Mouse (Mus musculus) retina, embryonic 14.5 days (tissue): Measurements from ENCODE around the gene Ptx3.

ENCODE experiments used
- DNase-seq: peaks from one replicate; pipeline ENCODE4 v3.0.0-alpha.2; 2015; ENCODE audit warnings: low spot score

Gene Ptx3

DNA sequence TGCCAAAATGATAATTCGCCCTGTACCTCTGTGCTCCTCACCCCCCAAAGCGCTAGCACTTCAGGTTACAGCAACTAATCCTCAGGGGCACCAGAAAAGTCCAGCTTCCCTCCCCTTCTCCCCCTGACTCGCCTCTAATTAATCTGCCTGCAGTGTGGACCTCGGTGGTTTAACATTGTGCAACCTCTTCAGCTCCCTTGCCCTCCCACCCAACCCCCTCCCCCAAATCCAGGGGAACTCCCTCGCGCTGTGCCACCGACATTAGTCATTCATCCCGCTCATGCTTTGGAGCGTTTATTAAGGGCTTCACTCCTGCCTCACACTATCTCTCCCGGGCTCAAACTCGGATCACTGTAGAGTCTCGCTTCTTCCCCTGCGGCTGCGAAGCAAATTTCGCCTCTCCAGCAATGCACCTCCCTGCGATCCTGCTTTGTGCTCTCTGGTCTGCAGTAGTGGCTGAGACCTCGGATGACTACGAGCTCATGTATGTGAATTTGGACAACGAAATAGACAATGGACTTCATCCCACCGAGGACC is at the start of gene Ptx3:
Gene Ptx3, plus strand, starts transcription at position 256 of the 537 bp plus-strand sequence.
- DNase-seq, result peak; percentile 51

DNA sequence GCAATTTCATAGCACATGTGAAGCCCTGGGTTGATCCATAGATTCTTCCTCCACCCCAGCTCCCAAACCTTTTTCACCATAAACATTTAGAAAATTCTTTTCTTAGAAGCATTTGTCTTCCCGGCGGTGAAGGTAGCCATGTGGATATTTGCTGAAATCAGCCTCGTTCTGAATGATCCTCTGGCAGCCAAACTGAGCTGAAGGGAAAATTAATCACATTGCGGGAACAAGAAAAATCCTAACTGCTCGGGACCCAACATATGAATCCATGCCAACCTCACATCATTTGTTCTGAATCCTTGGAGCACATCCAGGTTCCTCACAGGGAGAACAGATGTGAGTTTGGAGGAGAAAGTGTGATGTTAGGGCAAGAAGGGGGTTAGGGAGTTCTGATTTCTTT is 46.8 kb upstream of the Ptx3 start:
- DNase-seq, result no peak

DNA sequence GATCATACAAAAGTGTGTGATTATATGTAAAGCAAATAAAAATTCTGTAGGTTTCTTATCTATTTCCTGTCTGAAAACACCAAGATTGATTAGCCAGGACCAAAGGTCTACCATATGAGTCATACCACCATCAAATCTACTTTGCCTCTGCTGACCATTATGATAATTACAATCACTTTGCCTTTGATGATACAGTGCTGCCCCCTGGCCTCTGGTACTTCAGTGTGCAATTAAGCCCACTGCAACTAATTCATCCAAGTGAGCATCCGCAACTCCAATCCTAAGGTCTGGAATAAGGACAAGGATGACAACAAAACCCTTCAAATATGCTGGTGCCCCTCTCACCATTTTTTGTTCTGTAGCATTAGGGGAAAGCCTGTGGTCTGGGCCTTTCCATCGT is 40.1 kb upstream of the Ptx3 start:
- no peak for DNase-seq

DNA sequence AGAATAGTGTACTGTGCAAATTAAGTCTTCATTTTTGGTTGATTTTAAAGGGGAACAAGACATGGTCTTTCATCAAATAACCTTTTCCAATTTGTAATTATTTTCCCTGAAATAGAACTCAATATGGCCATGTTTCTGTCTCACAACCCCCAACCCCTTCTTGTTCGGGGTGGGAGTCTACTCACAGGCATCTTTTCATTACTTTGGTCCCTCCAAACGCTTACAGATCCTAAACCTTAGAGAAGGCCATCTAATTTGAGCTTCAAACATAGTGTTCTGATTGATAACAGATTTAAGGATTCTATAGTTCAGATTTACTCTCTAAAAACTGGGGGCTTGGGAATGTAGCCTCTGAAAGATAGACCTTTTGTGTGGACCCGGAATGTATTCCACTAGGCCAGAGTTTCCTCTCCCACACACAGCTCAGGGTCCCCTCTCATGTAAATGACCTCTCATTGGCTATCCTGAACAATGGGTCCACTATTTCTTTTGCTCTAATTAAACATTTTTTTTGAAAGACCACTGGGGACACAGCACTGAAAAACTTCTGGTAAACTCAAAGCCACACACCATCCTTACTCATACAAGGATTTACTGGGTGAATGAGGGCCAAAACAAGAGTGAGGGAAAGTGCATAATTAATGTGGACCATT is 25.7 kb upstream of the Ptx3 start:
- DNase-seq, result no peak

DNA sequence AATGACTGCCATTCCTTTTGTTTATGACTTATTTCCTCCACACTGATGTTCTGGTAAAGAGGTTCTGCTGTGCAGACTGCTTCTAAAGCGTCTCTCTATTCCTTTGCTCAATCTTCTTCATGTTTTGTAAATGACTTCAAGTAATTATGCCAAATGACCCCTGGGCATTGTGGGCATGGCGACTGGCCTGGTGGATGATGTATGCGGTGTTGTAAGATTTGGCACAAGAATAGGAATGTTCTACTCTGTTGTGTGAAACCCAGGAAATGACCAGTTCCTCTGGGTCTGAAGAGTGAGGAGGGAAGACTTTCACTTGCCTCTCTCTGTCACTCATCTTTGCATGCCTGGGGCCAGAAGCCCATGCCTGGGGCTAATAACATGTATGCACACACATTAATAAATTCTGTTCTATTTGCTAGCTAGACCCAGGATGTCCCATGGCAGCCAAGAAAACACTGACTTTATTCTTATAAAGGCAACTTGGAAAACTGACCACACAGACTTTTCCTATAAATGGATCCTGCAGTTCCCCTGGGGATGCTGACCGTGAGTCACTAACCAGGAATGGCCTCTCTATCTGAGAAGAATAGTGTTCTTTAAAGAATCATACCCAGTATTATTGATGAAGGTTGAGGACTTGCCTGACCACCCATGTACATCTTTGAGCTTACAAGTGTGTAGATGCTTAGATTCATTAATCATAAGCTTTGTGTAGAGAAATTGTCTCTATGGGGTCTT is 10.7 kb upstream of the Ptx3 start:
- DNase-seq, result no peak

DNA sequence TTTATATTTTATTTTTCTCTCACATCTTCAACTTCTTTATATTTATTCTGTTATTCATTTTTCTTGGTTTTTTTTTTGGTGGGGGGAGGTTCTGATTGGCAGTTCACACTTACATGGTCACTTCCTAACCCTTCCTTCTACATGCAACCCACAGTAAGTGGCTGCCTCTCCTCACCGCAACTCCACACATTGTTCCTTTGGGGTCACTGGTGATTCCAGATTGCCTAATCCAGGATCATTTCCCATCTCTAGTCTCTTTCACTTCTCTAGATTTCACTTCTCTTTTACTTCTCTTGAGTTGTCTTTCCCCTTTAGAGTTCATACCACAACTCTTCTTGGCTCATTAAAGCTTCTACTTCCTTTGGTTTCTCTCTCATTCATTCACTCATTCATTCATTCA is 6.2 kb upstream of the Ptx3 start:
- no peak for DNase-seq

DNA sequence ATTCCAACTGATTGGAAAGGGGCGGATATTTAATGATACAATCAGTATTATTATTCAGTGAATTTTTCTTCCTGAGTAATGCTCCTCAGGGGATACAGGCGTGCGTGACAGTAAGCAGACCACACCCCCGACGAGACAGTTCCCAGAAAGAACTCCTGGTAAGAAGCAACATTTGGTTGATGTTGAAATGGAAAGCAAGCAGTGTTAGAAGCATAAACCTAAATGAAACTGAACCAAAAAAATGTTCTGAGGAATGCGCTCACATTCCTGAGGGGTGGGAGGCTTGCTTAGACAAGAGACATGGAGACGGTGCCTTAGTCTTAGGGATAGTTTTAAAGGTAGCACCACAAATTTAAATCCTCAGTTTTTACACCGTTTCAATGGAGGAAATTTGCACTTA is 4.0 kb upstream of the Ptx3 start:
- no peak for DNase-seq

DNA sequence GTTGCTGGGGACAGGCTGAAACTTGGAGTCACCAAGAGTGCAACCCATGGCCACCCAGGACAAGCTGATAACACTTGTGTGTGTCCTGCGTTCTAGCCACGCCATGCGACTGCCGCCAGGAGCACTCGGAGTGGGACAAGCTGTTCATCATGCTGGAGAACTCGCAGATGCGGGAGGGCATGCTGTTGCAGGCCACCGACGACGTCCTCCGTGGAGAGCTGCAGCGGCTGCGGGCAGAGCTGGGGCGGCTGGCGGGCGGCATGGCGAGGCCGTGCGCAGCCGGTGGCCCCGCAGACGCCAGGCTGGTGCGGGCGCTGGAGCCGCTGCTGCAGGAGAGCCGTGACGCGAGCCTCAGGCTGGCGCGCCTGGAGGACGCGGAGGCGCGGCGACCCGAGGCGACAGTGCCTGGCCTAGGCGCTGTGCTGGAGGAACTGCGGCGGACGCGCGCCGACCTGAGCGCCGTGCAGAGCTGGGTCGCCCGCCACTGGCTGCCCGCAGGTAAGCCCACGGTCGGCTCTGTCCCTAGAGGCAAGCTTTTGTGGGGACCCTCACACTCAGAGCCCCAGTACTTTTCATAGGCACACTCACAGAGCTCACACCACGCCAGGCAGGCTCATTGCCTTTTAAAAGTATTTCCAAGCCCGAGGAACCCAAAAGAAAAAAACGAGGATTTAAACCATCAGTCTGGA is 988 bp downstream of the Ptx3 start:
- DNase-seq, result peak; percentile 68

DNA sequence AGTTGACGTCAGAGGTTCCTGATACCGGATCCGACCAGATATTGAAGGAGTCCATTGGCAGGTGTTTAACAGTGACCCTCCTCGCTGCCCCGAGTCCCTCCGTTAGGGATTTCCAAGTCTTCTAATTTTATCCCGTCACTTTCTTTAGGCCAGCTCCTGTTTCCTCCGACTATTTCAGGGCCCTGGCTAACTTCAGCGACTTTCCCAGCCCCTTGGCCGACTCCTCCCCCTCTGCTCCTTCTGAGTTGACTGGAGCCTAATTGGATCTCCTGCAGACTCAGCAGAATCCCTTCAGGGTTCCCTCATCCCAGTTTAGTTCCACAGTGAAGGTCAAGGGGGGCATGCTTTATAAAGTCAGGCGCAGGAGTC is 1.5 kb downstream of the Ptx3 start:
- peak; percentile 51 for DNase-seq

DNA sequence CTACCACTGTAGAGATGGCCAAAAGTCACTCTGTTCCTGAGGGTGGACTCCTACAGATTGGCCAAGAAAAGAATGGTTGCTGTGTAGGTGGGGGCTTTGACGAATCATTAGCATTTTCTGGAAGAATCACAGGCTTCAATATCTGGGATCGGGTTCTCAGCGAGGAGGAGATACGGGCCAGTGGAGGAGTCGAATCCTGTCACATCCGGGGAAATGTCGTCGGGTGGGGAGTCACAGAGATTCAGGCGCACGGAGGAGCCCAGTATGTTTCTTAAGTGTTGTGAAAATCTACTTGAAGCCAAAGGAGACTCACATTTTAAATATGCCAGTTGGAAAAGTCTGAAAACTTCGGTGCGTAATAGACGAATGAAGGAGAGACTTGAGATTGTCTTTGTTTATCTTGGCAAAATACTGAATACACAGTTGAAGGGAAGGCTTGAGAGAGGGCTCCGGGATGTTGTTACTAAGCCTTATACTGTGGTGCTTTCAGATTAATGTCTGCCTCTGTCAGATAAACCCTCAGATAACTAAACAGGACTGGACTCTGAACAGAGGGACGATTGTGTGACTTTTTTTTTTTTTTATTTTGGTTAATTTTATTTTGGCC is 5.3 kb downstream of the Ptx3 start:
- DNase-seq, result no peak

DNA sequence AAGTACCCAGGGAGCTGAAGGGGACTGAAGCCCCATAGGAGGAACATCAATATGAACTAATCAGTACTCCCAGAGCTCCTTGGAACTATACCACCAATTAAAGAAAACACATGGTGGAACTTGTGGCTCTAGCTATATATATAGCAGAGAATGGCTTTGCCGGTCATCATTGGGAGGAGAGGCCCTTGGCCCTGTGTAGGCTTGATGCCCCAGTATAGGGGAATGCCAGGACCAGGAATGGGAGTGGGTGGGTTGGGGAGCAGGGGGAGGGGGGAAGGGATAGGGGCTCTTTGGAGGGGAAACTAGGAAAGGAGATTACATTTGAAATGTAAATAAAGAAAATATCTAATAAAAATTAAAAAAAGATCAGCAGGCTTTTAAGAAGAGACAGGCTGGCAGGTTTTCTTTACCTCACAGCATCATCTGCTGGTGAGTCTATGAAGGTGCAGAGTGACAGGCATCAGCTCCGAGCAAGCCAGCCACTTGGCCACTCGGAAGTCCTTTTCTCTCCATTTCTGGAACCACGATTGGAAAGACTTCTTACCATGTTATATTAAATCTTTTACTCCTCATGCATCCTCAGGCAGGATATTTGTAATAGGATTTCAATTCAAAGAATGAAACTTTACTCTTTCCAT is 16.6 kb downstream of the Ptx3 start:
- peak; percentile 55 for DNase-seq

DNA sequence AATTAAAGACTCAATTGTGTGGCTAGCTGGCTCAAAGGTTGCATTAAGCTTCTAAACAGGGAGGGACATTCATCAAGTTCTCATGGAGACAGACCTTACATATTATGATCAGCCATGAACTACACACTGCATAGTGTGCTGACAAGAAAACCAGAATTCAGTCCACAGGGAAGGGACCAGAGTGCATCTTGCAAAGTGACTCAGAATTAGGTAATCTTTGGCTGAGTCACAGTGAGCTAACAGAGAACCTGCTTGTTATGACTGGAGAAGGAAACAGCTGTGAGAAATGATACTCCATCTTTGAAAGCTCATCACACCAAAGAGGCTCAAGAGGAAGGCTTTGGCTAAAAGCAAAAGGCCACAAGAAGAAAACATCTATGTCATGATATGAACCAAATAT is 20.8 kb downstream of the Ptx3 start:
- no peak for DNase-seq

DNA sequence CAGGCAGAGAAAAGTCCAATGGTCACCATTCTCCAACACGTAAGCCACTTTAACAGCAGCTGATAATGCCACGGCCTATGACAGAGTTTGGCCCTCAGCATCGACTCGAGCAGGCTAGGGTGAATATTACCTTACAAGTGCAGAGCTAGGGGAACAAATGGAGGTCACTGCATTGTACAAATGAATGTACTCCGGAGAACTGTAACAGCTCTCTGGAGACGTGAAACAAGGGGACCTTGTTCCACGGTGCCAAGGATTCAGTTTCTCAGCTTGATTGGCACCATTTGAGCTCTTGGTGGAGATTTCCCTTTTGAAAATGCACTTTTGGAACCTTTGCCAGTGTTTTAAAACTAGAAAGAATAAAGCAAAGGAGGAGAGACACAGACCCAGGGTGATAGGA is 32.1 kb downstream of the Ptx3 start:
- no peak for DNase-seq

DNA sequence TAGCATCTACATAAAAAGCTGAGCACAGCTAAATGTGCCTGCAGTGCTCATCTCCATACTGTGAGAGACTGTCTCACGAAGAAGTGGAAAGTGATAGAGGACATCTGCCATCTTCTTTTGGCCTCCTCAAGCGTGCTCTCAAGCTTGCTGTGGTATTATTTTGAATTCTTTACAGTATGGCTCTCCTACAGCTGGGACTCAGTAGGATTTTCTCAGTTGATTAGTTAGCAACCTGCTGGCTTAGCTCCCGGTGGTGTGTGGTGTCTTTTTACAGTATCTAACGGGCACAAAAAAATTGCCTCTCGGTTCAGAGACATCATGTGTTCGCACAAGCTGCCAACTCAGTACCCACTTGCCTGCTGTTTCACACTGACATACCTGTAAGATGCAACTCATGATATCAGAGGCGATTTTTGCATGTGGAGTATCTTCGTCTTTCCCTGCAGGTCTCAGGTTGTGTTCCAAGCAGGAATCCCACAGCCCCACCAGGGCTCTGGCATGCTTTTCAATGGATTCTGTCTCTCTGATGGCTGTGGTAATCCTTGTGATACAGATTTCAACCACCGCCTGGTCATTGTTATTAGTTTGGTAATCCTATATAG is 34.9 kb downstream of the Ptx3 start:
- DNase-seq, result no peak

DNA sequence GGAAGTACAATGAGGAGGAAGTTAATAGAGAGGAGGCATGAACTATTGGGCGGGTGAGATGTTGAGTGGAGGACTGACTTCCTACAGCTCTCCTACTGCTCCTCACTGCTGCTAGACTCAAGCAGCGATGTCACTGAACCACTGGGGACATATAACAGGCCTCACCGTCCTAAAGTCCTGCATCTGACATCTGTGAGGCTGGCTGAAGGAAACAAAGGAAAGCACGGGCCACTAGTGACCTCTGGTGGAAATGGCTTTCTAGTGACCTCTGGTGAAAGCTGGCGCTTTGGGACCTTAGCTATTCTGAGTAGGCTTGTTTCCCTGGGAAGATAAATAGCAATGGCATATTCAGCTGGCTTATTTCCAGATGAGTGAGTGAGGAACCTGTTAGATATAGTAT is 42.6 kb downstream of the Ptx3 start:
- DNase-seq, result peak; percentile 66

DNA sequence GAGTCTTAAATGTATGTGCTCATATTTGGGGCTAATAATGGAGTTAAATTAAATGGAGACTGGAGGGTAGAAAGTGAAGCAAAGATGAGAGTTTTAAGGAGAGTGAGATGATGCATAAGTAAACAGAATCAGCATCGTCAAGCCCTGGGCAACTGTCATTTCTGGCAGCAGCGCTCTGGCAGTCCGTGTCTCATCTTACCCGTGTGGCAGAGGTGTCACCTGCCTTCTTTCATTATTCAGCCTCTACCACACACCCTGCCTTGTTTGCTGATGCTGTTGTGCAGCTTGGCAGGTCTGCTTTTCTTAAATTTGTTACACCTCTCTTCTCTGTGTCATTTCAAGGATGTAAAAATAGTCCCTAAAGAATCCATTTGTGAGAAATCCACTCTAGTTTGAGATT is 43.6 kb downstream of the Ptx3 start:
- DNase-seq, result no peak
